Mouse (Mus musculus) heart, postnatal 10 days (tissue): ENCODE data around the gene Cltb. TPM values are rescaled to one million over a fixed set of nuclear protein-coding genes. Genes with fewer than 3 reads are reported as not detected.
A peak's percentile ranks its signal among the peaks of the same experiment; 100 is the strongest.
"Not testable (repeated sequence)": the region's sequence is repeated elsewhere in the genome, so short reads cannot be mapped to it uniquely, and the experiment has no call there.

ENCODE experiments used
- DNase-seq, 2 experiments: peaks; one replicate each; pipeline ENCODE4 v3.0.0; 2021
- intact Hi-C: fragments of 180-260 bp; cut with DNase I; formaldehyde crosslinking; loops from one replicate; pipeline ENCODE4 v1.15.1; 2025
- total RNA-seq, 2 experiments: library from RNA; stranded (reverse); gene quantifications; 2 replicates each; pipeline ENCODE4 v1.2.3; 2021

Cltb gene
- 100 to 1,000 TPM in 1 of 2 experiments, 10 to 100 TPM in 1; 99.4 to 103 TPM for total RNA-seq

- intact Hi-C loops = no loop called here
- peak; percentile 91 to 94 for DNase-seq
Measured at GRCm38 (mm10) chr13:54610972-54611754, at the start of gene Cltb. Gene Cltb (minus strand): TSS chr13:54611344.

- intact Hi-C loops = no loop called here
- DNase-seq = no peak
Measured at GRCm38 (mm10) chr13:54660877-54661276, 49.7 kb upstream of the Cltb start.

GRCm38 (mm10) chr13:54650461-54650860 lies 39.3 kb upstream of the Cltb start:
- DNase-seq = no peak
- intact Hi-C loops = no loop called here

GRCm38 (mm10) chr13:54635011-54635410 lies 23.9 kb upstream of the Cltb start:
- DNase-seq = no peak
- intact Hi-C loops = no loop called here

- intact Hi-C loops = no loop called here
Measured at GRCm38 (mm10) chr13:54632731-54633277, 21.7 kb upstream of the Cltb start.

GRCm38 (mm10) chr13:54629128-54629527 lies 18.0 kb upstream of the Cltb start:
- no peak for DNase-seq
- intact Hi-C loops = no loop called here

More at GRCm38 (mm10) chr13:54632731-54633277, 21.7 kb upstream of the Cltb start:
- DNase-seq = no peak

DNA sequence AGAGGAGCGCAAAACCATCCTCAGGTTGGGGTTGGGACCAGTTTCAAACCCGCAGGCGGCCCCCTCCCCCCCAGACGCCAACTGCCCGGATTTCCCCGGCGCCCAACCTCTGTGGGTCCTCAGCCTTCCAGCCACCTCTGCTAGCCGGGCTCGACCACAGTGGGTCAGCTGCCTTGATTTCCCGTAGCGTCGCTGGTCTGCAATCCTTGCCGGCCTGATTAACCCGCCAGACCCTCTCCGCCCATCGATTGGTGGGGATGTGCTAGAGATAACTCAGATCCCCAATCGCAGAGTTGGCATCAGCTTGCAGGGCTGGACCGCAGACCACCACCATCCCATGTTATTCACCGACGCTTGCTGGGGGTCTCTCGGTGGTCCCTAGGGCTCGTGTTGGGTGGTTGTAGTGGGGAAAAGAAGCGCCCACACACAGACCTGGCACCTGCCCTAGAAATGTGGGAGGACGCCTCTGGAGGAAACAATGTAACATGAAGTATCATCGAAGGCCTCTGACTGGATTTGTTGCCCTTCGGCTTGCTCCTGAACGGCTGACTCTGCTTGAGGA lies 10.9 kb upstream of the Cltb start:
- peak in 1 of 2 experiments; percentile 29 for DNase-seq
- intact Hi-C loops = loop anchor here (2.0 to 5.0 kb wide), 4 partner anchors 45 to 155 kb away; partner anchors contain the start of genes 4833439L19Rik, Arl10 and Thoc3

GRCm38 (mm10) chr13:54621155-54621932 lies 10.2 kb upstream of the Cltb start, which contains the start of gene Faf2:
Gene Faf2 (plus strand): TSS chr13:54621784.
- intact Hi-C loops = loop anchor here (2.0 to 5.0 kb wide), 4 partner anchors 44 to 154 kb away; partner anchors contain the start of genes 4833439L19Rik, Arl10 and Thoc3

DNA sequence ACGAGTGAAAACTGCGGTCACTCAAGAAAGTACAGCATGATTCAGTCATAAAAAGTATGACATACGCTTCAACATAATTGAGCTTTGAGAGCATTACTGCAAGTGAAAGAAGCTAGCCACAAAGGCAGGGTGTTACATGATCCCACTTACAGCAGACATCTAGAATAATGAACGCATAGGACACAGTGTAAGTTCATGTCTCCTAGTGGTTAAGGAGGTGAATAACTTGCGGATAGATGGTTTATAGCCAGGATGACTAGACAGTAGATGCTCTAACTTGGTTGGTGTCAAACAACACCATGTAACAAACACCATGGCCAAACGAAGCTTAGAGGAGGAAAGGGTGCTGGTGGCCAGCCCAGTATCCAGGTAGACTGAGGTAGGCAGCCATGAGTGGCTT lies 5.9 kb upstream of the Cltb start:
- DNase-seq = no peak
- intact Hi-C loops = no loop called here

More at GRCm38 (mm10) chr13:54621155-54621932, 10.2 kb upstream of the Cltb start, which contains the start of gene Faf2:
- DNase-seq = peak; percentile 98 to 99

GRCm38 (mm10) chr13:54616307-54616706 lies 5.2 kb upstream of the Cltb start:
- intact Hi-C loops = no loop called here
- DNase-seq = no peak

DNA sequence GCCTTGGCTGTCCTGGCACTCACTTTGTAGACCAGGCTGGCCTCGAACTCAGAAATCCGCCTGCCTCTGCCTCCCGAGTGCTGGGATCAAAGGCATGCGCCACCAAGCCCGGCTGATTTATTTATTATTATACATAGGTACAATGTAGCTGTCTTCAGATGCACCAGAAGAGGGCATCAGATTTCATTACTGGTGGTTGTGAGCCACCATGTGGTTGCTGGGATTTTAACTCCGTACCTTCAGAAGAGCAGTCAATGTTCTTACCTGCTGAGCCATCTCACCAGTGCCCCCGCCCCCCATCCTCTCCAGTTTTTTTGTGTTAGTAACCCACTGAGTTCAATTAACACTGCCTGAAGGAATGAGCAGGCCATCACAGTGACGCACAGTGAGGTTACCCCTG lies 2.0 kb upstream of the Cltb start:
- intact Hi-C loops, DNase-seq: not testable (repeated sequence)

- DNase-seq = no peak
- intact Hi-C loops = no loop called here
Measured at GRCm38 (mm10) chr13:54610613-54610971, 552 bp downstream of the Cltb start.

DNA sequence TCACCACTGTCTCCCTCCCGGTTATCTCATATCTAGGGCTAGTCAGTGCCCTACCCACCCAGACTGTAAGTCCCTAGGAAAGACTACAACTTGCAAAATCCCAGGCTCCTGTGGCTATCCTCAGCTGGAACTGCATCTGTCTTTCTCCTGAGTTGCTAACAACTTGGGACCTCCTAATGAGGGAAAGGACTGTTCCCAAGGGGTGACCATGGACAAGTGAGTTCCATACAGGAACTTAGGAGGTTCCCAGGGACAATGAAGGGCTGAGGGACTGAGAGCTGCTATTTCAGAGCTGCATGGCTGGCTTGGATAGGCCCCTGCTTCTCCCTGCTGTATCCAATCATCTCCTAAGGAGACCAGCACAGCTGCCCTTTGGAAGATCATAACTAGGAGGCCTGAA lies 1.8 kb downstream of the Cltb start:
- DNase-seq = no peak
- intact Hi-C loops = no loop called here

- peak; percentile 33 to 40 for DNase-seq
- intact Hi-C loops = no loop called here
Measured at GRCm38 (mm10) chr13:54608666-54609065, 2.5 kb downstream of the Cltb start.

- no peak for DNase-seq
- intact Hi-C loops = no loop called here
Measured at GRCm38 (mm10) chr13:54608002-54608401, 3.1 kb downstream of the Cltb start.

DNA sequence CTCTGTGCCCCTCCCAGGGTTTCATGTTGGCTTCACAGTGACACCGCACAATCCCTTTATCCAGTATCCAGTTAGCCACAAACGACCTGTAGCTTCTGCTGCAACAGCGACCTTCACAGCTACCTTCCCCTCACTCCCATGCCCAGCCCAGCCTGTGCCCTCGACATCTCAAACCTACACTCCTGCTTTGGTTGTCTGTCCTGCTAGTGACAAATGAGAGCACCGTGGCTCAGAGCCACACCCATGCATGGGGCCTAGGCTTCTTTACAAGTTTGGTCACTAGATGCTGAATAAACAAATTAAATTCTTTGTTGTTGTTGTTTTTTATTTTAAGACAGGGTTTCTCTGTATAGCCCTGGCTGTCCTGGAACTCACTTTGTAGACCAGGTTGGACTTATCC lies 3.9 kb downstream of the Cltb start:
- DNase-seq = no peak
- intact Hi-C loops = no loop called here

DNA sequence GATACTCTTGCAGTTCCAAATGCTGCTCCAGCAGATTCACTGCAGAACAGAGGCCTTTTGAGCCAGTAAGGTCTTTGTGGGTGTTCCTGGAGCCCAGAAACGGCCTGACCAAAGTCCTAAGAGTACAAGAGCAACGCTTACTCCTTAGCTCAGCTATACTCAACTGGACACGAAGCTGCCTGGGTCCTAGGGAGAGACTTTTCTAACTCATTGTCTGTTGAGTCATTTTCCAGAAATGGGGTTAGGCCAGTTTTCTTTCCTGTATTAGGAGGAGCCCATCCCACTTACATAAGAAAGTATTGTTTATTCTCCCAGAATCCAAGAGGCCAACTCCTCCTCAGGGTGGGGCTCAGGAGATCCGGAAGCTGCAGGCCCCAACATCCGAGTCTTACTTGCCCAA lies 5.7 kb downstream of the Cltb start:
- intact Hi-C loops = no loop called here
- DNase-seq = no peak

DNA sequence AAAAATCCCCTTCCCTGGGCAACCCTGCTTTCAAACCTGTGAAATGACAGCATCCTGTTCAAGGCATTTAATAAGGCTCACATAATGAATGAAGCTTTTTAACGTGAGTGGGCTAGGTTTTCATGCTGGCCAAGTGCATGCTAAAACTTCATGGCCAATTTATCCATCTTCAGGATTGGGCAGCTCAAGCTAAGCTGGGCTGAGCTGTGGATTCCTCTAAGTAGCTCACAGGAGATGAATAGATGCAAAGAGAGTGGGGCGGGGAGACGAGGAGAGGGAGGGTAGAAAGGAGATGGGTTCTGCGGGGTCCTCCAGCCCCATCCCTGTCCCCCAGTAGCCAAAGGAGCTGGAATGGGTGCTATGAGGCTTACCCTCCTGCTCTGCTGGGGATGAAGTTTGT lies 6.9 kb downstream of the Cltb start:
- intact Hi-C loops = no loop called here
- DNase-seq = no peak

- no peak for DNase-seq
- intact Hi-C loops = no loop called here
Measured at GRCm38 (mm10) chr13:54603501-54603900, 7.6 kb downstream of the Cltb start.

DNA sequence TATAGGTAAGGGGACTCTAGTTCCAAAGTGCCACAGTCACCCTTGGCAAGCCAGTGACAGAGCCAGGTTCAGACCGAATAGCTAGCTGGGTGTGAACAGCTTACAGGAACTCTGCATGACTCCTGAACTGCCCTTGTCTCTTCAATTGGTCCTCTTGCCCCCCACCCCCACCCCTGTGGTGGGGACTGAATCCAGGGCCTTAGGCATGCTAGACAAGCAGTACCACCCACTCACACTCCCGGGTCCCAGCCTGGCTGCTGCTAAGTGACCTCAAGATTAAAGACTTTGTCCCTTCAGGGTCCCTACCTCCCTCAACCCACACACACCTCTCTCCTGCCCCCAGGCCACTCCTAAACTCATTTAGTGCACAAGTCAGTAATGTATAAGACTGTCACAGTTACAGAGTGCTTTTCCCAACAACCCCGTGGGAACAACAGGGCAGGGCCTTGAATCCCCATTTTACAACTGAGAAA lies 8.5 kb downstream of the Cltb start:
- intact Hi-C loops = no loop called here
- DNase-seq = no peak

DNA sequence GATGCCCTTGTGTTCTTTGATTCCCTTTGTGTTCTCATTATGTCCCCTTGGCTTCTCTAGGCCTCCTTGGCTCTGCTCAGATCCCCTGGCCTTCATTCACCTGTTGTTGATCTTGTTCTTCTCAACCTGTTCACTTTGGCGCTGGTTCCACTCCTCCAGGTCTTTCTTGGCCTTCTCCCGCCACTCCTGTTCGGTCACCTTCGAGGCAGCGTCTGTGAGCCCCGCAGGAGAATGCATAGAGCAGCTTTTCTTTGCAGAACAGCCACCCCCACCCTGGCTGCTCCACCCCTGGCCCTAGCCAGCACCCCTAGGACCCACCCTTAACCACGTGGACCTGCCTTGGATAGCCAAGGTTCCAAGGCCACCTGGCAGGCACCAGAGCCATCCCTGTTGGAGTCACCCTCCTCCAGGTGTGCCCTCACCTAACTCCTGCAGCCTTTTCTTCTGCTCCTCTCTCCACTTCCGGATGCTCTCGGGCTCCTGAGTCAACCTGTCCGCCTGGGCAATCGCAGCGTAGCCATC lies 12.5 kb downstream of the Cltb start:
- intact Hi-C loops = no loop called here
- DNase-seq = no peak
